Mouse (Mus musculus): Measurements from ENCODE around the gene P2ry14. TPM values are rescaled to one million over a fixed set of nuclear protein-coding genes. Genes with fewer than 3 reads are reported as not detected.

The P2ry14 gene
- polyA plus RNA-seq, 1 experiment from 2014 or later = 20.3 TPM

DNA sequence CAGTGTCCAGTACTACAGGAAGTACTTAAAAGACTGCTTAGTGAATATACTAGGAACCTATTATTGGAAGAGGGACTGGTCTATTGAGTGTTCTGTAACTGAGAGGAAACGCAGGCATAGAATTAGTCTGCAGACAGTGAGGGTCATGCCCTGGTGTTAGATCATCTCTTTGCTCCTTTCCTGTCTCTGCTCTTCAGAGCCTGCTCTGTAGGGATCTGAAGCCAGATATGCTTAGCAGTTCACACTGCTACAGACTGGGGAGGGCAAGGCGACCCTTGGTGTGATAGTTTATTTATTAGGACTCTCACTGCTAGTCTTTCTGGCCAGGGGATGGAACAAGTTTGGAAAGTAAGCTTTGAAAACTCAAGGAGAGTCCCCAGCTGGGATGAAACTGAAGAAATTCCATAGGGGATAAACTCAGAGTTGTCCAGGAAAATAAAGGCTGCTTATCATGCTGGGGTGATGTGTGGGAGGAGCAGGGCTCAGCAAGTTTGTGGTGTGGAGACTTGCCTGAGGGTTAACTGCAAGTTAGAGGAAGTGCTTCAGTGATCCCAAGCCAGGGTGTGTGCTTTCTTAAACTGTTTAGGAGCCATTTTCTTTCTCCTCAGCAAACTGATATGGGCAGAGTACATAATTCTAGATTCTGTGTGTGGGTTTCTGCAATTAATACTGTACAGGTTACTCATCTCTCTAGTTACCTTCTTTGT is 16.7 kb upstream of the P2ry14 start:
- H3K4me3 ChIP-seq (ENCODE audit: low read depth, low read length) = no peak overlapping the region
- no peaks in the 10 kb centered on the region for H3K27me3 ChIP-seq (replicated peaks; ENCODE audit: control insufficient read depth, insufficient read depth, low read length)
- no peaks in the 10 kb centered on the region for H3K9me3 ChIP-seq (ENCODE audit: control insufficient read depth)
- WGBS = 53% methylated on average over 2 of the region's 2 CpGs
- H3K27ac ChIP-seq (ENCODE audit: low read depth, low read length) = no peak overlapping the region
- no peak overlapping the region for H3K4me2 ChIP-seq (replicated peaks; ENCODE audit: low read depth)
- H3K4me1 ChIP-seq (replicated peaks; ENCODE audit: control insufficient read depth, insufficient read depth, low read length) = no peaks in the 10 kb centered on the region
- no peaks in the 10 kb centered on the region for H3K36me3 ChIP-seq (ENCODE audit: control insufficient read depth, insufficient read depth)
- TF ChIP-seq CTCF (IDR thresholded peaks at IDR 0.05; ENCODE audit: low read depth) = no peak
- ATAC-seq = no peak
- H3K9ac ChIP-seq (ENCODE audit: low read depth, low read length) = no peak overlapping the region

DNA sequence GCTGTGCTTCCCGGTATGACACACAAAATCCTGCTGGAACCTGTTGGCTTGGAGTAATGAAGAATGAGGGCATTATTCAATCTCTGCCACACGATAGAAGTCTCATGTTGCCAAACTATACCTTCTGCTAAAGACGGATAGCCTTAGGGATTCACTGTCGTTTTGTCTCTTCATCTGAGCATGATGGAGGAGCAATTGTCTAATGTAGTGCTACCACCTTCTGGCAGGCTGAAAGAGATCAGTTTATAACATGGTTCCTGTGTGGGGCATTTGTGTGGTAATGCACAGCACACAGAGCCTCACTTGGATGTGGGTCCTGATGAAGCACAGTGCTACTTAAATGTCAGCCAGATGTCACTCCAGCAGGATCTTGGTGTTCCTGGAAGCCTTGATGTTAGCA is 15.8 kb upstream of the P2ry14 start:
- peak; percentile 32; the same call in 1 of the 2 replicates for TF ChIP-seq CTCF (IDR thresholded peaks at IDR 0.05; ENCODE audit: low read depth)
- no peaks in the 10 kb centered on the region for H3K4me1 ChIP-seq (replicated peaks; ENCODE audit: control insufficient read depth, insufficient read depth, low read length)
- no peaks in the 10 kb centered on the region for H3K9me3 ChIP-seq (ENCODE audit: control insufficient read depth)
- H3K36me3 ChIP-seq (ENCODE audit: control insufficient read depth, insufficient read depth) = no peaks in the 10 kb centered on the region
- 83% methylated on average over 4 of the region's 4 CpGs for WGBS
- no peak overlapping the region for H3K4me3 ChIP-seq (ENCODE audit: low read depth, low read length)
- H3K9ac ChIP-seq (ENCODE audit: low read depth, low read length) = no peak overlapping the region
- H3K27ac ChIP-seq (ENCODE audit: low read depth, low read length) = no peak overlapping the region
- H3K27me3 ChIP-seq (replicated peaks; ENCODE audit: control insufficient read depth, insufficient read depth, low read length) = no peaks in the 10 kb centered on the region
- ATAC-seq = no peak
- H3K4me2 ChIP-seq (replicated peaks; ENCODE audit: low read depth) = no peak overlapping the region

- Histone ChIP-seq H3K9me3 (ENCODE audit: control insufficient read depth) (no peaks in the 10 kb centered on the region), H3K4me3 (ENCODE audit: low read depth, low read length) (no peak overlapping the region), H3K36me3 (ENCODE audit: control insufficient read depth, insufficient read depth) (no peaks in the 10 kb centered on the region), H3K4me2 (replicated peaks; ENCODE audit: low read depth) (no peak overlapping the region), H3K27me3 (replicated peaks; ENCODE audit: control insufficient read depth, insufficient read depth, low read length) (no peaks in the 10 kb centered on the region), H3K9ac (ENCODE audit: low read depth, low read length) (no peak overlapping the region), H3K27ac (ENCODE audit: low read depth, low read length) (no peak overlapping the region), H3K4me1 (replicated peaks; ENCODE audit: control insufficient read depth, insufficient read depth, low read length) (no peaks in the 10 kb centered on the region)
- peak; percentile 39 for TF ChIP-seq CTCF (IDR thresholded peaks at IDR 0.05; ENCODE audit: low read depth)
- ATAC-seq = no peak
- WGBS = 83% methylated on average over 6 of the region's 6 CpGs
Measured at GRCm38 (mm10) chr3:59168476-59168875, 15.1 kb upstream of the P2ry14 start.

DNA sequence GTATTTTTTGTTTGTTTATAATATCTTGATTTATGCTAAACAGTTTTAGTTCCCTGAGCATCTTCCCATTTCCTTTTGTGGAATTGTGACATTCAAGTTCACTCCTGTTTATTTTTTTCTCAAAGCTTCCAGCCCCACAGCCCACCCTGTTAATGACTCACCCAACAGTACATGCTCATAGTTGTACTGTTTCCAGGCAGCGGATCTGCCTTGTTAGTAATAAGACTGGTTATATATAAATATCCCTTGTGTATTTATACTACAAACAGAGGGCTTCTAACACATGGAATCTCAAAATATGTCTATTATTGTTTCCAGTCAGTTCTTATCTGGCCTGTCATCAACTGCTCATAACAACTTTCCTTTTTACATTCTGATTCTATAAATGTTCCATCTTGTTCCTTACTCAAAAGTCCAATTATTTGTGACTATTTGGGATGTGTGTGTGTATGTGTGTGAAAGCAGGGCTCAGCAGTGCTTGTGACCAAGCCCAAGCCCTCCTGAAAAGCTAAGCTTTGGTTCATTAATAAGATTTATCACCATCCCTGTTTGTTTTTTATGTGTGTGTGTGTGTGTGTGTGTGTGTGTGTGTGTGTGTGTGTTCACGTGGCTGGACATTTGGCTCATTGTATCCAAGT is 14.1 kb upstream of the P2ry14 start:
- ATAC-seq = no peak
- no peaks in the 10 kb centered on the region for H3K4me1 ChIP-seq (replicated peaks; ENCODE audit: control insufficient read depth, insufficient read depth, low read length)
- H3K4me2 ChIP-seq (replicated peaks; ENCODE audit: low read depth) = no peak overlapping the region
- H3K9me3 ChIP-seq (ENCODE audit: control insufficient read depth) = no peaks in the 10 kb centered on the region
- no peak overlapping the region for H3K4me3 ChIP-seq (ENCODE audit: low read depth, low read length)
- WGBS = 64% methylated on average over 2 of the region's 2 CpGs
- H3K27me3 ChIP-seq (replicated peaks; ENCODE audit: control insufficient read depth, insufficient read depth, low read length) = no peaks in the 10 kb centered on the region
- H3K36me3 ChIP-seq (ENCODE audit: control insufficient read depth, insufficient read depth) = no peaks in the 10 kb centered on the region
- H3K27ac ChIP-seq (ENCODE audit: low read depth, low read length) = no peak overlapping the region
- no peak overlapping the region for H3K9ac ChIP-seq (ENCODE audit: low read depth, low read length)
- no peak for TF ChIP-seq CTCF (IDR thresholded peaks at IDR 0.05; ENCODE audit: low read depth)

DNA sequence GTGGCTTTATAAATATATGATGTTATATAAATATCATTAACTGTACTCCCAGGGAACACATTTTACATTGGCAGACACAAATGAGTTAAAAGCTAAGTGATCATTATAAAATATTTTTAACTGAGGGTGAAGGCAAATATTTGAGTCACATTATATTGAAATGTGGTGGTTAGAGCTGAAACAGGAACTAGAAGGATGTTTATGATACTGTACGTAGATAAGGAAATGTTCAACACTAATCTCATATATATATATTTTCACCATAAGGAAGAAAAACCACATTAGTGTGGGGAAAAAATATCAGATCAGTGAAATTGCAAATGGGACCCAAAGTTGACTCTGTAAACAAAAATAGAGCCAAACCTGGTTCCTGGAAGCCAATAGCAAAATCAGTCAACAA is 7.0 kb upstream of the P2ry14 start:
- H3K4me1 ChIP-seq (replicated peaks; ENCODE audit: control insufficient read depth, insufficient read depth, low read length) = no peaks in the 10 kb centered on the region
- H3K4me3 ChIP-seq (ENCODE audit: low read depth, low read length) = no peak overlapping the region
- WGBS = 51% methylated on average over 1 of the region's 1 CpGs
- TF ChIP-seq CTCF (IDR thresholded peaks at IDR 0.05; ENCODE audit: low read depth) = no peak
- no peaks in the 10 kb centered on the region for H3K36me3 ChIP-seq (ENCODE audit: control insufficient read depth, insufficient read depth)
- H3K27me3 ChIP-seq (replicated peaks; ENCODE audit: control insufficient read depth, insufficient read depth, low read length) = no peaks in the 10 kb centered on the region
- no peak for ATAC-seq
- no peaks in the 10 kb centered on the region for H3K9me3 ChIP-seq (ENCODE audit: control insufficient read depth)
- no peak overlapping the region for H3K27ac ChIP-seq (ENCODE audit: low read depth, low read length)
- no peak overlapping the region for H3K9ac ChIP-seq (ENCODE audit: low read depth, low read length)
- H3K4me2 ChIP-seq (replicated peaks; ENCODE audit: low read depth) = no peak overlapping the region

DNA sequence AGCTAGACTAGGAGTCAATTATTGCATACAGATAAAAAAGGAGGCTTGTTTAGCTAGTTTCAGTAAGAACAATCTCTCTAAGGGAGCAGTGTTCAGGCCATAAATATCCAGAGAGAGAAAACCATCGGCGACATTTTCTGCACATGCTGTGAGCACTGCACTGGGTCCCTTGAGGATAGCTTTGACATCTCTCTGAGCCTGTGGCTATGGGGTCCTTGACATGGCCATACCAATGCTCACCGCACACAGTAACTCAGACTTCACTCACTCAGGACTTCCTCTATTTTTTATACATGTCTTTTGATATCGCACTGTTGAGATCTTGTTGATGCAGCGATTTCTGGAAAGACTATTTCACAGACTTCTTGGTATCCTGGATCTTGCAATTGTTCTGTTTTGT is 3.6 kb upstream of the P2ry14 start:
- Histone ChIP-seq H3K9ac (ENCODE audit: low read depth, low read length) (no peak overlapping the region), H3K4me2 (replicated peaks; ENCODE audit: low read depth) (no peak overlapping the region), H3K36me3 (ENCODE audit: control insufficient read depth, insufficient read depth) (no peaks in the 10 kb centered on the region), H3K27ac (ENCODE audit: low read depth, low read length) (no peak overlapping the region), H3K4me1 (replicated peaks; ENCODE audit: control insufficient read depth, insufficient read depth, low read length) (no peaks in the 10 kb centered on the region), H3K4me3 (ENCODE audit: low read depth, low read length) (no peak overlapping the region), H3K9me3 (ENCODE audit: control insufficient read depth) (no peaks in the 10 kb centered on the region), H3K27me3 (replicated peaks; ENCODE audit: control insufficient read depth, insufficient read depth, low read length) (no peaks in the 10 kb centered on the region)
- no peak for ATAC-seq
- 80% methylated on average over 5 of the region's 5 CpGs for WGBS
- TF ChIP-seq CTCF (IDR thresholded peaks at IDR 0.05; ENCODE audit: low read depth) = no peak

All from intestine, postnatal 0 days (tissue).